Mouse (Mus musculus): ENCODE data around the gene Xlr5c.

DNA sequence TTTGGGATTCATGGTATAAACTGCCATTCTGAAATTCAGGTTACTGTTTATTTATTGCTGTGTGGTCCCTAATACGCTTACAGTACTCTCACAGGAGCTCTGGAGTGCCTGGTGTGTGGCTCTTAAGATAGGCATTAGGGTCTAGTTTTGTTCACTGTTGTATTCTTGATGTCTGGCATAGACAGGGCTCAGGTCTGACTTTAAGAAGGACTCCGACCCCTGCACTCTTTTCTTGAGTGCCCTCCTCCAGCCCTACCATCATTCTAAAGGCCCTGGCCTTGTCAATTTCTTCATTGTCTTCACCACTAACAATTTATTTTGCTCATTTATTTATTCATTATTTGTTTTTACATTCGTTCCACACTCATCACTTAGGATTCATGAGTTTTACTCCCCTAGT, 49.3 kb upstream of the Xlr5c start:
- TF ChIP-seq CTCF (IDR thresholded peaks at IDR 0.05; ENCODE audit: low read depth), result no peak
- no peak for TF ChIP-seq EP300 (IDR thresholded peaks at IDR 0.05; ENCODE audit: low read depth)
